Mouse (Mus musculus) bone marrow macrophage, adult 2 months (primary cell): Measurements from ENCODE around the gene C730034F03Rik. TPM values are rescaled to one million over a fixed set of nuclear protein-coding genes. Genes with fewer than 3 reads are reported as not detected.

Experiments
- H3K27ac ChIP-seq: 2 replicates; pipeline ENCODE4 v1.5.1; 2012; ENCODE audit warnings: low read depth, low read length; ENCODE audit not compliant: insufficient read depth
- H3K4me1 ChIP-seq: 2 replicates; pipeline ENCODE4 v1.6.1; 2012; ENCODE audit warnings: low read length; ENCODE audit not compliant: control insufficient read depth, insufficient read depth
- H3K4me3 ChIP-seq: 2 replicates; pipeline ENCODE4 v1.5.1; 2012; ENCODE audit warnings: mild to moderate bottlenecking, low read length, moderate library complexity; ENCODE audit not compliant: insufficient read depth
- CTCF ChIP-seq: IDR thresholded peaks from 2 replicates; pipeline ENCODE4 v1.5.1; 2012; ENCODE audit warnings: low read depth, mild to moderate bottlenecking, low read length, moderate library complexity
- POLR2A ChIP-seq: IDR thresholded peaks from 2 replicates; pipeline ENCODE4 v1.6.1; 2012; ENCODE audit warnings: mild to moderate bottlenecking, low read depth, low read length, borderline replicate concordance
- polyA plus RNA-seq: library from polyadenylated mRNA; stranded (reverse); fragments of >200 nt; gene quantifications from 2 replicates; pipeline ENCODE4 v1.2.4, GENCODE M21; 2012; ENCODE audit not compliant: missing spikeins, insufficient read depth, insufficient read length

The C730034F03Rik gene
- 0.72 and 1.1 TPM in 2 replicates for polyA plus RNA-seq

DNA sequence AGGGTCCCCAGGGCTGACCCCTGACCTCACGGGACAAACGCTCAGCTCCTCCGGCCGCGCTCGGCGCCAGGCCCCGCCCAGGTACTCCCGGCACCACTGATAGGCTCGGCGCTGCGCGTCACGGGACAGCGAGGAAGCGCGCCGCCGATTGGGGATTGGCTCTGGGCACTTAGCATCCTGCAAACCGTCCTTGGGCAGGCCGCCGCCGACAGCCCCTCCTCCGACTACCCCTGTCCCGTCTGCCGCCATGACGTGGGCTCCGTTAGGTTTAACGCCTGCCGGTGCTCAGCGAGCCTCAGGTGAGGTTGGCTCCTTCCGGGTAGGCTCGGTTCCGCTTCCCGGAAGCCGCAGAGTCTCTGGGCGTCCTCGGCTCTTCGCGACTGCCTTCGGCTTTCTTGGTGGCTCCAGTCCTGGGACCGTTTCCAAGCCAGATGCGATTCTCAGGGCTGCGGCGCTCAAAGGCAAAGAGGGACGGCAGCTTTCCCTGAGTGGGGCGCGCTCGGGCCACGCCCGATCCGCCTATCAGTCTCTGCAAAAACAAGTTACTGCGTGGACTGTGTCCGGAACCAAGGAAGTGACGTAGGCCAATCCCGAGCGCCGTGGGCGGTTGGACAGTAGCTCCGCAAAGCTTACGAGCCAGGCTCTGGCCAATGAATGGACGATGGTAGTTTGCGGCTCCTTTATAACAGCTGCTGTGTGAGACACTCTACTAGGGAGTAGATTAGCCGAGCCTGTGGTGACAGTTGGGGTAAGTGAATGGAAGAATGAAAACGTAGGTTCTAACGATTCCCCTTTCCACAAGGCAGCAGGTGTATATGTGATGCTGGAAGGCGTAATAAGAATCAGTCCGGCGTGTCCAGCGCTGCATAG is at the start of gene C730034F03Rik, which contains the start of the genes Gm44502 and Chkb:
Gene C730034F03Rik, plus strand, starts transcription at position 238 of the 870 bp plus-strand sequence.
Gene Gm44502, minus strand, starts transcription at position 345 of the 870 bp plus-strand sequence.
Gene Chkb, minus strand, starts transcription at position 557 of the 870 bp plus-strand sequence.
- Histone ChIP-seq H3K4me3 (peak within 1 kb of the TSS; percentile 63), H3K27ac (peak within 1 kb of the TSS; percentile 94), H3K4me1 (peaks cover 32% of the 10 kb centered on the region)
- TF ChIP-seq CTCF (no peak), POLR2A (no peak)

DNA sequence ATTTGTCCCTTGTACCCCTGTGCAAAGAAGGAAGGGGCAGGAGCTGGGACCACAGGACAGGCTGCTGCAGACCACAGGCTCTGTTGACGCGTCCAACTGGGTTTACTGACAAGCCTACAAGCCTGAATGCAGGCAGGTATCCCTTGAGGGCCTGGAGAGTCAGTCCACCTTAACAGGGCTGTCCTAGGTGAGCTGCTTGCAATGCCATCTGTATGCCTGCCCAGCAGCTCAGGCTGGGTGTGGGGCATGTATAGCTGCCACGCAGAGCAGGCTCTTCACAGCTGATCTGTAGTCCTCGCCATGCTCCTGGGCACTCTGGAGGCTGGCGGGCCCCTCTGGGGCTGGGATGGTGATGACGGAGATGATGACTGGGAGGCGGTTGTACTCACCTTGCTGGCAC is 44.8 kb upstream of the C730034F03Rik start, which contains the start of gene Klhdc7b:
Gene Klhdc7b, plus strand, starts transcription at position 301 of the 400 bp plus-strand sequence.
- TF ChIP-seq POLR2A (no peak), CTCF (no peak)

DNA sequence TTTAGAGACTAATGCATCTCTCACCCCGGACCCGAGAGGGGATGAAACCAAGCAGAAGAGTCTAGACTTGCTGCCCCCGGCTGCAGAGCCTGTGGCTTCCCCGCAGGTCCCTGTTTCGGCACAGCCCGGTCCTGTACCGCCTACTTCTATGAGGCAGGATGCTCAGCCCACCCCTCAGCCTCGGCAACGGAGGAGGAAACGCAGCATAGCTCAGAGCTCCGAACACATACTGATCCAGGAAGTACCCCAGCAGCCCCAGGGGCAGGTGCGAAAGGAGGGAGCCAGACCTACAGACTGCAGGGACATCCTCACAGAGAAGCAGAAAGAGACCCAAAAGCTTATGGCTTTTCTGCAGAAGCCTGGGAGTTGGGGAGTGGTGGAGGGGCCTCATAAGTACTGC is 42.3 kb upstream of the C730034F03Rik start:
- H3K4me3 ChIP-seq = no peak overlapping the region
- TF ChIP-seq CTCF = no peak
- no peak for TF ChIP-seq POLR2A
- no peaks in the 10 kb centered on the region for H3K4me1 ChIP-seq
- no peak overlapping the region for H3K27ac ChIP-seq

More for the DNA sequence above, 44.8 kb upstream of the C730034F03Rik start, which contains the start of gene Klhdc7b:
- H3K4me3 ChIP-seq = no peak within 1 kb of the TSS
- no peaks in the 10 kb centered on the region for H3K4me1 ChIP-seq
- no peak within 1 kb of the TSS for H3K27ac ChIP-seq

GRCm38 (mm10) chr15:89390081-89390480 is 39.3 kb upstream of the C730034F03Rik start:
- no peak for TF ChIP-seq CTCF
- TF ChIP-seq POLR2A = no peak
- H3K4me1 ChIP-seq = peaks cover 4% of the 10 kb centered on the region
- H3K27ac ChIP-seq = no peak overlapping the region
- H3K4me3 ChIP-seq = no peak overlapping the region

- TF ChIP-seq CTCF = no peak
- TF ChIP-seq POLR2A = no peak
- Histone ChIP-seq H3K4me3 (no peak overlapping the region), H3K4me1 (peaks cover 11% of the 10 kb centered on the region), H3K27ac (no peak overlapping the region)
These were observed 32.5 kb upstream of the C730034F03Rik start for GRCm38 (mm10) chr15:89396883-89397282.

DNA sequence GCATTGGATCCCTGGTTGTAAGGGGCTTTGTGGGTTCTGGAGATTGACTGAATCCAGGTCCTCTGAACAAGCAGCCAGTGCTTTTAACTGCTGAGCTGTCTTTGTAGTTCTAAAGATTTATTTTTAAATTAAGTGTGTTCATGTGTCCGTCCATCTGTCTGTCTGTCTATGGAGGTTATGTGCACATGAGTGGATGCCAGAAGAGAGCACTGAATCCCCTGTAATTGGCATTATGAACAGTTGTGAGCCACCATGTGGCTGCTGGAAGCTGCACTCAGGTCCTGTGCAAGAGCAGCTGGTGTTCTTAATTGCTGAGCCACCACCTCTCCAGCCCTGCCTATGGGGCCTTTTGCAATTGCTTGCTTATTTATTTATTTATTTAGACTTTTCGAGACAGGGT is 31.2 kb upstream of the C730034F03Rik start:
- Histone ChIP-seq H3K4me3 (no peak overlapping the region), H3K27ac (no peak overlapping the region)
- no peak for TF ChIP-seq CTCF
- TF ChIP-seq POLR2A = no peak

GRCm38 (mm10) chr15:89399716-89400115 is 29.7 kb upstream of the C730034F03Rik start:
- H3K27ac ChIP-seq = no peak overlapping the region
- no peak for TF ChIP-seq POLR2A
- peaks cover 7% of the 10 kb centered on the region for H3K4me1 ChIP-seq
- no peak overlapping the region for H3K4me3 ChIP-seq

More for the DNA sequence above, 31.2 kb upstream of the C730034F03Rik start:
- H3K4me1 ChIP-seq = peaks cover 7% of the 10 kb centered on the region

DNA sequence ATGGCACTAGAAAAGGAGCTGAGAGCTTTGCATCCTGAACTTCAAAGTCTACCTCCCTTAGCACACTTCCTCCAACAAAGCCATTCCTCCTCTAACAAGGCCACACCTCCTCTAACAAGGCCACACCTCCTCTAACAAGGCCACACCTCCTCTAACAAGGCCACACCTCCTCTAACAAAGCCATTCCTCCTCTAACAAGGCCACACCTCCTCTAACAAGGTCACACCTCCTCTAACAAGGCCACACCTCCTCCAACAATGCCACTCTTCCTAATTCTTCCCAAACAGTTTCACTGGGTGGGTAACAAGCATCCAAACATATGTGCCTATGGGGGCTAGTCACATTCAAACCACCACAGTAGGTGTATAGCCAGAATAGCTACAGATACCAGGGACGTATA is 26.9 kb upstream of the C730034F03Rik start:
- TF ChIP-seq POLR2A = no peak
- TF ChIP-seq CTCF = no peak
- Histone ChIP-seq H3K4me3 (no peak overlapping the region), H3K27ac (no peak overlapping the region), H3K4me1 (peaks cover 7% of the 10 kb centered on the region)

DNA sequence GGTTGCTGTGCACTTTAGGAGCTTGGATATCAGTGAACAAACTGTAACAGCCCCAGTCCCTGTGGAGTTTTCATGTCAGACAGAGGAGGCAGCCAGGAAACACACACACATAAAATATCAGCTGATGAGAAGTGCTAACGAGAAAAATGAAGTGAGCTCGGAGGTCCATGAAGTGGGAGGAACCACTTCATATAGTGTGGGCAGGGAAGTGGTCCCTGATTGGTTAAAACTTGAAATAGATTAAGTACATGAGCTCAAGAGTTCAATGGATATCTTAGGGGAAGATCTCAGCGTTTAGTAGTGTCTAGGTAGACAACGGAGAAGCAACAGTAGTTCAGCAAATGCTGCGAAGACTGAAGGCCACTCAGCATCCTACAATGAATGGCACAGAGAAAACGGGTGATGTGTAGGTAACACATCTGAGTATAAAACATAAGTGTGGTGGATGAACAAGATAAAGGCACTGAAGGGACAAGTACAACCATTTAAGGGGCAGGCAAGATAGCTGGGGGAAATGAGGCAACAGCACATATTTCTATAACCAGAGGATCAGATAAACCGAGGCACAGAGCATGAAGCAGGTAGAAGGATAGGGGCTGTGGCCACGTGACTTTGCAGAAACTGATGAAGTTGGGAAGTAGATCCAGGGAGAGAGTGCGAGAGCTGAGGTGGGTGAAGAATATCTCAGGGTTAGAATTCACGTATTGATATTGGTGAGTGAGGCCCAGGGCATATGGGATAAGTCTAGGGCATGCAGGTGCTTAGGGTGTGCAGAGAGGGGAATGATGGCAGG is 24.4 kb upstream of the C730034F03Rik start:
- Histone ChIP-seq H3K27ac (no peak overlapping the region), H3K4me1 (peaks cover 7% of the 10 kb centered on the region), H3K4me3 (no peak overlapping the region)
- TF ChIP-seq POLR2A (no peak), CTCF (no peak)
